In the genomic region with DNA sequence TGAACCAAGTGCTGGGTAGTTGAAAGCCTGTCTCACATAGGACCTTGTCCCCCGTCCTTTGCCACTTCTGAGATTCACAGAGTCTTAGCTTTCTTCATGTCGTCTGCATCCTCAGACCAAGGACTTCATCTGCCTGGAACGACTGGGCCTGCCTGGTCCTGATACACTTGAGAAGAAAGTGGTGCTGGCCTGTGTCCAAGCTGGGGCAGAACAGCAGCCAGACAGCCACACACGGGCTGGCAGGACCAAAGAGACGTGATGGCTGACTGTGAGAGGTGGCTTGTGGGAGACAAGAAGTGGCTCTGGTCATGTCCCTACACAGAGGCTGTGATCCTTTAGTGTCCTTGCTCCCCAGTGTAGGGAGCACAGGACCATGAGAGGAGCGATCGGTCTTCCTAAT, we compare ENCODE assay signal across 23 mouse cellular contexts. TPM values are rescaled to one million over a fixed set of nuclear protein-coding genes. Genes with fewer than 3 reads are reported as not detected.
"Had no signal": no experiment of that assay in that cellular context is flagged by ENCODE, and none has a peak within 500 bp of the region (broad histone marks: within the 10 kb centered on the region; RNA-seq: fewer than 3 reads in every experiment).

No protein-coding gene starts in this region.

- DNase-seq: kidney, postnatal 10 days; left cerebral cortex, postnatal 4 days; liver, postnatal 0 days; lung, embryonic 14.5 days; retina, postnatal 1 day; right cerebral cortex, postnatal 25 days; spleen, adult 18-20 months; thymus, adult 2 months; thymus, postnatal 25 days had no signal

- H3K27ac ChIP-seq: kidney, embryonic 15.5 days; limb, embryonic 12.5 days; limb, embryonic 15.5 days; liver, embryonic 14.5 days; macrophage; midbrain, embryonic 12.5 days; neural tube, embryonic 13.5 days had no signal

- H3K9me3 ChIP-seq: kidney, embryonic 15.5 days; limb, embryonic 15.5 days; midbrain, embryonic 12.5 days; neural tube, embryonic 13.5 days had no signal

- H3K36me3 ChIP-seq: kidney, embryonic 15.5 days; limb, embryonic 12.5 days; limb, embryonic 15.5 days; midbrain, embryonic 12.5 days; neural tube, embryonic 13.5 days had no signal

- H3K4me2 ChIP-seq: kidney, embryonic 15.5 days; limb, embryonic 12.5 days; limb, embryonic 15.5 days; liver, embryonic 11.5 days; lung, embryonic 14.5 days; midbrain, embryonic 12.5 days; neural tube, embryonic 13.5 days had no signal

- ATAC-seq: liver, postnatal 0 days; lung, postnatal 0 days; midbrain, embryonic 16.5 days had no signal

- H3K4me3 ChIP-seq: kidney, embryonic 15.5 days; limb, embryonic 12.5 days; limb, embryonic 15.5 days; midbrain, embryonic 12.5 days; myocyte; neural tube, embryonic 13.5 days had no signal

- H3K27me3 ChIP-seq: kidney, embryonic 15.5 days; limb, embryonic 12.5 days; limb, embryonic 15.5 days; midbrain, embryonic 12.5 days; neural tube, embryonic 13.5 days had no signal

- H3K4me1 ChIP-seq: kidney, embryonic 15.5 days; midbrain, embryonic 12.5 days had no signal

- H3K9ac ChIP-seq: kidney, embryonic 15.5 days; limb, embryonic 12.5 days; limb, embryonic 15.5 days; liver, embryonic 14.5 days; liver, postnatal 0 days; lung, embryonic 14.5 days; midbrain, embryonic 12.5 days; neural tube, embryonic 13.5 days had no signal

RNA-seq across cellular contexts. Expression of a gene that starts 17.7 kb away (rescaled TPM):
- total RNA-seq: megakaryocyte, adult 5-6 weeks; monocyte, adult 5-6 weeks; neutrophil, adult 5-6 weeks had no signal
- polyA plus RNA-seq: kidney, embryonic 15.5 days; limb, embryonic 12.5 days; liver, embryonic 11.5 days; liver, embryonic 14.5 days; liver, postnatal 0 days; lung, postnatal 0 days; macrophage; myocyte had no signal
